Mouse (Mus musculus) megakaryocyte, embryonic 14.5 days (primary cell): ENCODE data around the gene Nup35.

Source experiments
- FLI1 ChIP-seq: IDR thresholded peaks from 2 replicates; pipeline ENCODE4 v1.6.1; 2012; ENCODE audit warnings: low read length, inconsistent platforms, mixed read lengths
- GATA1 ChIP-seq: IDR thresholded peaks from 3 replicates; pipeline ENCODE4 v1.6.1; 2012; ENCODE audit warnings: mixed read lengths, low read length, inconsistent platforms, borderline replicate concordance

DNA sequence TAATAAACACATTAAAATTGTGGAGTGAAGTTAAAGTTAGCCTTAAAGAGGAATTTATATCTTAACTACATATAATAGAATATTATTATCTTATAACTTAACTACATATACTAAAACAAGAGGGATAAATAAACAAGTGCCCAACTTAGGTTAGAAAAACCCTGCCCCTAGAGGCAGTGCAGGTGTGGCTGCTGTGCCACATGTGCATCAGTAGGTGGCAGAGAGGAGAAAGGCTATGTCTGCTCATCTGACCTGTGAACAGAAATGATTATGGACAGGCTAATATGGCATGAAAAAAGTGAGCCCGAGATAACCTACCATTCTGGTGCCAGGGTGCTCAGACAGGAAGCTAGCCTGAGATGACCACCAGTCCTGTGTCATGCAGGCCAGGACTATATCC, 90.4 kb downstream of the Nup35 start:
- TF ChIP-seq GATA1, result no peak
- no peak for TF ChIP-seq FLI1
